Mouse (Mus musculus): ENCODE data around the gene Mrpl27. TPM values are rescaled to one million over a fixed set of nuclear protein-coding genes. Genes with fewer than 3 reads are reported as not detected.
A peak's percentile ranks its signal among the peaks of the same experiment; 100 is the strongest.
"Not testable (repeated sequence)": the region's sequence is repeated elsewhere in the genome, so short reads cannot be mapped to it uniquely, and the experiment has no call there.

The Mrpl27 gene
- total RNA-seq, 2 experiments from 2014 or later: 72.1 to 74.6 TPM

DNA sequence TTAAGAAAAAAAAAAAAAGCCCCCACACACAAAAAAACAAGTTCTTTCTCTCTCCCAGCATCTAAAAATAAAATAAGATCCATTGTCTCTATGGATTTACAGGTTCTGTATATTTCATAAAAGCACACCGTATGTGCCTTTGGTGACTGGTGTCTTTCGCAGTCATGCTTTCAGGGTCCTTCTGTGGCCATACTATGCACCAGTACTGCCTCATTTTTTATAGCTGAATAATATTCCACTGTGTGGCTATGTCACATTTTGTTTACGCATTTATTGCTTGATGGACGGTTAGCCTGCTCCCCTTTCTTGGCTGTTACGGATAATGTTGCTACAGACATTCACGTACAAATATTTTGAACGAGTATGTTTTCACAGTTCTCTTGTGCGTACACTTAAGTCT, 594 bp upstream of the Mrpl27 start:
- no peak for DNase-seq (ENCODE audit: low spot score in 2 of 2)
- intact Hi-C loops (cut with DNase I): no loop called here

DNA sequence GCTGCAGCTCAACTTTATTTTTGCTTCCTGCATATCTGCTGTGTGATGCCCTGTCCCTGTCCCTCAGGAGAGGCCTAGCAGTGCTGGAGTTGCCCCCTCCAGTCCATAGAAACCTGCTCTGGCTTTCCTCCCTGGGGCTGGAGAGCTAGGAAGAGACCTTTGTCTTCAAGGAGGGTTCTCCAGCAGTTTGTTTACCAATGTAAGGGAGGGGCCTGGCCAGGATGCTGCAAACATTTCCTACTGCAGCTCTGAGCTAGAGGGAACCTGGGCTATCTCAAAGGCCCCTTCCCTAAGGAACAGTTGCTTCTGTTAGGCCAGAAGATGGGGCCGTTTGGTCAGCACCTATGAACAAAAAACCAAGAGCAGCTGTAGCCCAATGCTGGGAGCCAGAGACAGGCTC, 7.8 kb downstream of the Mrpl27 start:
- no peak for DNase-seq (ENCODE audit: low spot score in 2 of 2)
- intact Hi-C loops (cut with DNase I): no loop called here

DNA sequence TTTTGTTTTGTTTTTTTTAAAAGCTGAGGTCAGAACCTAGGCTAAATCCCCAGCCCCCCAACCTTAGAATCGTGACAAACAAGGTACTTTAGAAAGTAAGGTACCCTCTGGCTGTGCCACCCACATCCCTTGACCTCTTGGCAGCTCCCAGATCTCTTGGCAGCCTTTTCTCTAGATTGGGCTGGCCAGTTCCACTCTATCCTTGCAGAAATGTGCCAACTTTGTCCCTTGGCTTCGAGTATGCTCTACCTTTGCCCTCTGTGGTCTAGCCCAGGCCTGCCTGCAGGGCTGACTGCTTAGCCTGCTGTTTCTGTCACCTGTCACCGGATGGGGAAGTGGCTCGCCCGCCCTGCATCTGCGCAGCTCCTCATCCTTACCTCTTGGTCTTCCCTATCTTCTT, 11.7 kb downstream of the Mrpl27 start:
- DNase-seq (ENCODE audit: low spot score in 2 of 2): no peak
- intact Hi-C loops (cut with DNase I): no loop called here

DNA sequence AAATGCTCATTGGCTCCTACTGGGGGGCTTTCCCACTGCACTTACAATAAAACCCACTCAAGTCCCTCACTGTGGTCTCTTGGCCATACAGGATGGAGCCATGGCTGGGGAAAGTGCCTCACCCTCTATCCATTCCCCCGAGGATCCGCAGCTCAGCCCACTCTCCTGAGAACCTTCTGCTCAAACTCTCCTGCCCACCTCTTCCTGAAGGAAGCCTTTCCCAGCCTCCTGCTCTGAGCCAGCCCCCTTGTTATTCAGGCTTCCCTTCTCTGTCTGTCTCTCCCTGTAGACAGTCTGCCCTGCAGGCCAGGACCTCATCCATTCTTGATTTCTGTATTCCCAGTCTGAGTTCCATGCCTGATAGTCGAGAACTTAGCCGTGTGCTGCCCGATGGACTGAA, 21.4 kb downstream of the Mrpl27 start:
- peak in 1 of 2 experiments; percentile 65 for DNase-seq (ENCODE audit: low spot score in 2 of 2)
- intact Hi-C loops (cut with DNase I): no loop called here

DNA sequence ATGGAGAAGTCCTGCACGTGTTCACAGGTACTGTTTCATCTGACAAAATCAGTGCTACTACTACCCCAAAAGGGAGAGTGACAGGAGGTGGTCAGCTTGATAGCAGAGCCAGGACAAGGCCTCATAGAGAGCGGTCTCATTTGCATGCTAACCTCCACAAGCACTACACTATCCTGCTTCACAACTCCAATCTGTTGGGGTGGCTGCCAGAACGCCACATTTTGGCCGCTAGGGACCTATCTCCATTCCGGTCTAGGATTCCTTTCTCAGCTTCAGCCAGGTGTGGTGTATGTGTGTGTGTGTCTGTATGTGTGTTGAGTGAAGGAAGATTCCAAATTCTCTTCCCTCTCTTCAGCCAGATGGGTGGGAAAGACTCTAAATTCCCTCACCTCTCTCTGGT, 21.9 kb downstream of the Mrpl27 start:
- no peak for DNase-seq (ENCODE audit: low spot score in 2 of 2)
- intact Hi-C loops (cut with DNase I): no loop called here

DNA sequence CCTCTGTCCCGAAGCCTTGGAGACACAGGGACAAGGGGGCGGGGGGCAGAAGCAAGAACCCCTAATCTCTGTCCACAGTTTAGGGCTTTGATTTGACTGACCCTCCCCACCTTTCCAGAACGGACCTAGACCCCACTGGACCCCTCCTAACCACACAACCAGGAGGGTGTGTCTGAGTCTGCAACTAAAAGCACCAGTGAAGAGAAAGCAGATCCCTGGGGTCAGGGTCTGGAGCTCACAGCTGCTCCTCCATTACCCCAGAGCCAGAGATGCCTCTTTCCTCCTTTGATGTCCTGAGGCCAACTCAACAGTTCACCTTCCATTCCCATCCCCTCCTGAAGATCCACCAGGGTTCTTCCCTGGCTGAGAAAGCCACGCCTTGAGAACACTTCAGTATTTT, 22.7 kb downstream of the Mrpl27 start:
- DNase-seq (ENCODE audit: low spot score in 2 of 2): no peak
- intact Hi-C loops (cut with DNase I): no loop called here

DNA sequence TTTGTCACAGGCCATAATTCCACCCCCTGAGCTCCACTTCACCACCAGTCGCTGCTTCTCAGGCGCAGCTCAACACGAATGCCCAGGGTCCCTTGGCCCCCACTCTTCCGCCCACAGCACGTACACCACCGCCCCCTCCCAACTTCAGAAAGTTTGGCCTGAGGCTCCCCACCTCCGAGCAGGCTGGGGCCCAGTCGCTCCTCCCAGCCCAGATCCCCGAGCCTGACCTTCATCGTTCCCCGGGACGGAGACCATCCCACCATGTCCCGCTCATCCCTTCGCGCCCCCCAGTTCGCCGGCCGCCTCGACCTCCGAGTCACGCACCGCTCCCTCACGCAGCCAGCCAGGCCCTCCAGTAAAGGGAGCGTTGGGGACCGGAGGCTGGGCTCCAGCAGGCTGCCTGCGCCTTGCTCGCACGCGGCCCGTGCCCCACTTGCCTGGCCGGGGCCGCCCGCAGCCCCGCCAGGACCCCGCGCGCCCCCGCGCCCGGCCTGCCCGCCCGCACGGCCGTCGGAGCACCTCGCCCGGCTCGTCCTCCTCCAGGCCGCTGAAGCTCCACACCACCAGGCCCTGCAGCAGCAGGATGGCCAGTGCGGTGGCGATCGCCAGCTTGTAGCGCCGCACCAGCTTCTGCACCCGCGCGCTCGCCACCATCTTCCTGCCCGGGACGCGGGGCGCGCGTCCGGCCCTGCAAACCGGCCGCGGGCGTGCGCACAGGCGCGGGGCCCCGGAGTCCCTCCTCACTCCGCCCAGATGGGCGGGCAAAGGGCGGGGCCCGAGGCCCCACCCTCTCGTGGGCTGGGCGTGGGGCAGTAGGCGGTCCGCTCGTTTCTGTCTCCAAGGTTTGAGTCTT, 23.4 kb downstream of the Mrpl27 start, which contains the start of gene Xylt2:
TSS of gene Xylt2 (minus strand) at position 762 of the 853 bp plus-strand sequence.
- intact Hi-C loops (cut with DNase I): no loop called here
- DNase-seq (ENCODE audit: low spot score in 2 of 2): peak; percentile 89 to 91

DNA sequence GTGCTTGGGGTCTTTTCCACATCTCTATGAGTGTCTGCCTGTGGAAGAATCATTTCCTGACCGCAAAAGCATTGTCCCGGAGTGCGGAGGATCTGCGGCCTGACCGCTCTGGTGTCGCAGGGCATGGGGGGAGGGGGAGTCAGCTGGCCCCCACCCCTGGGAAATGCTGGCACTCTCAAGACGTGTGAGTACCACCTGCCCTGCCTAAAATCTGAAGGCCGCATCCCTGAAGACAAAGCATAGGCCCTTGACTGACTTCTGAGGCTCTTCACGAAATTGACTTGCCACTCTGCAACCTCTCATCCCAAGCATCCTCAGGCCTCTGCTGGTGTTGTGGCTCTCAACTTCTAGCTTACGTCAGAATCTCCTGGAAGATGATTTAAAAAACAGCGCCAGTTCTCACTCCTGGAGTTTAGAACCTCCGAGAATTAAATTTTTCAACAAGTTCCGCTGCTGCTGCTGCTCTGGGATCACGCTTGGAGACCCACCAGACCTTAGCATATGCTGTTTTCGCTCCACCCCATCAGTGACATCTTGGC, 24.1 kb downstream of the Mrpl27 start:
- peak in 1 of 2 experiments; percentile 51 for DNase-seq (ENCODE audit: low spot score in 2 of 2)
- intact Hi-C loops (cut with DNase I): no loop called here

DNA sequence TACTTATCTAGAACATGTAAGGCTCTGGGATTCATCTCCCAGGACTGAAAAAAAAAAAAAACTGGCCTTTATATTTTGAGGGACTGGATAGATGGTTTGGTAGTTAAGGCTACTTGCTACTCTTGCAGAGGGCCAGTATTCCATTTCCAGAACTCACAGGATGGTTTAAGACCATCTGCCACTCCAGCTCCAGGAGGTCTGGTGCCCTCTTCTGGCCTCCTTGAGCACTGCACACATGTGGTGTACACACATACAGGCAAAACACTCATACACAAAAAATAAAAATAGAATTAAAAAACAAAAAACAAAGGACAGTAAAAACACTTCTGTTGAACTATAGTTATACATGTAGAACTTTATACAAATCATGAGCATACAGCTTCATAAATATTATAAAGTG, 27.1 kb downstream of the Mrpl27 start:
- intact Hi-C loops (cut with DNase I): no loop called here

DNA sequence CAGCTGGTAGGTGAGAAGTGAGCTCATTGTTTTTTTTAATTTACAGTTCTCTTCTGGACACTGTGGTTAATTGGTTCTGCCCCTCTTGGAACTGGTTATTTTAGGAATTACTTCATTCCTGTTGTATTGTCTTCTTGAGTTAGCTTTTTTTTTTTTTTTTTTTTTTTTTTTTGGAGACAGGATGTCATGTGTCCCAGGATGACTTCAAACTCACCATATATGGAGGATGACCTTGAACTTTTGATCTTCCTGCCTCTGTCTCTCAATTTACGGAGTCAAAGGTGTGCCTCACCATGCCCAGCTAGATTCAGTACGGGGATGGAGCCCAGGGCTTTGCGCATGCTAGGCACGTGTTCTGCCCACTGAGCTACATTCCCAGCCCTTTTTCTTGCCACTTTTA, 28.1 kb downstream of the Mrpl27 start:
- no peak for DNase-seq (ENCODE audit: low spot score in 2 of 2)
- intact Hi-C loops (cut with DNase I): no loop called here

More for the DNA sequence above, 27.1 kb downstream of the Mrpl27 start:
- DNase-seq (ENCODE audit: low spot score in 2 of 2): no peak

DNA sequence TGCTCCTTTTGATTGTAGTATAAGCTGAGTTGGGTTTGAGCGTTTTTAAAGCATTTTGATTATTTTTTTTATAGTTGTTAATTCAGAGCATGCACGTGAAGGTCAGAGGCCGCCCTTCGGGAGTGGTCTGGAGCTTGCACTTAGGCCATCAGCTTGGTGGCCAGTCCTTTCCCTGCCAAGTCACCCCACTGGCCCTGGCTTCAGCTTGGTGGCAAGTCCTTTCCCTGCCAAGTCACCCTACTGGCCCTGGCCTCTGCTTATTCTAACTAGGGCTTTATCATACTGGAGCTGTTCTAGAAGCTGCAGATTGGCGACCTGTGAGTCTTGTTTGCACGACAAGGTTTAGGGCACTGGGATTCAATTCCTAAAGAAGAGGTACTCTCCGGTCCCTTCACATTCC, 28.9 kb downstream of the Mrpl27 start:
- DNase-seq (ENCODE audit: low spot score in 2 of 2): no peak
- intact Hi-C loops (cut with DNase I): no loop called here

DNA sequence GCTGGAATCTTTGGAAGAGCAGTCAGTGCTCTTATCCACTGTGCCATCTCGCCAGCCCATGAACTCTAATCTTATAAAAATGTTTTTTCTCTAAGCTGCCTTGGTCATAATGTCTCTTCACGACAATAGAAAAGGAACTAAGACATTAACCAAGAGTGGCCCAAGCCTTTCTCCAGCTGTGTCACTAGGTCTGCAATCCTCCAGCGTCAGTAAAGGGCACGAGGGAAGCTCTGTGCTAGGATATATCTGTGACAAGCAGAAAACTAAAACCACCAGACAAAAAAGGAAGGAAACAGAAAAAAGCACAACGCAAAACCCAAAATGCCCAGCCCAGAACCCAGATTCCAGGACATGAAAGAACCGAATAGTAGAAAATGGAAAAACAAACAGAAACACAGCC, 33.6 kb downstream of the Mrpl27 start:
- DNase-seq (ENCODE audit: low spot score in 2 of 2): no peak
- intact Hi-C loops (cut with DNase I): no loop called here

DNA sequence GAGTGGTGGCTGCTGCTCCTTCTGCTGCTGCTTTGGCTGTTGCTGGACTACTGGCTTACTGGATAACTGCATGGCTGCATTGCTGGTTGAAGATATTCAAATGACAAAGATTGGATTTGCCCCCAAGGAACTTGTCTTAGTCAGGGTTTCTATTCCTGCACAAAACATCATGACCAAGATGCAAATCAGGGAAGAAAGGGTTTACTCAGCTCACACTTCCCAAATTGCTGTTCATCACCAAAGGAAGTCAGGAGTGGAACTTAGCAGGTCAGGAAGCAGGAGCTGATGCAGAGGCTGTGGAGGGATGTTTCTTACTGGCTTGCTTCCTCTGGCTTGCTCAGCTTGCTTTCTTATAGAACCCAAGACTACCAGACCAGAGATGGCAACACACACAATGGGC, 38.9 kb downstream of the Mrpl27 start:
- intact Hi-C loops (cut with DNase I); DNase-seq (ENCODE audit: low spot score in 2 of 2): not testable (repeated sequence)

DNA sequence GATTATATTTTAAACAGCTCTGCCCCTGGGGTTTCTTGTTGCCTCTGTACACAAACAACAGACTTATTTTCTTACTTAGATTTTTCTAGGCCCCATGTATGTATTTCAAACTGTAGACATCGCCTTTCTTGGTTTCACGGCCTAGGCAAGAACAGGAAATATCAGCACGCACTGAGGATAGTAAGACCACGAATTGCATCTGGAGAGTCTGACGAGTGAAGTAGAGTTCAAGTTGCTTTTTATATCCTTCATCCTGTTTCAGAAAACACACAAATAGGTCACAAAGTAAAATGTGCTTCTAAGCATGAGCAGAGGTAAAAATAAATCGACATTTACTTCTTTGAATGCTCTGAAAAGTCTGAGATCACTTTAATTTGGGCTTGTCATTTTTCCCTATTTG, 41.9 kb downstream of the Mrpl27 start:
- DNase-seq (ENCODE audit: low spot score in 2 of 2): no peak
- intact Hi-C loops (cut with DNase I): no loop called here

DNA sequence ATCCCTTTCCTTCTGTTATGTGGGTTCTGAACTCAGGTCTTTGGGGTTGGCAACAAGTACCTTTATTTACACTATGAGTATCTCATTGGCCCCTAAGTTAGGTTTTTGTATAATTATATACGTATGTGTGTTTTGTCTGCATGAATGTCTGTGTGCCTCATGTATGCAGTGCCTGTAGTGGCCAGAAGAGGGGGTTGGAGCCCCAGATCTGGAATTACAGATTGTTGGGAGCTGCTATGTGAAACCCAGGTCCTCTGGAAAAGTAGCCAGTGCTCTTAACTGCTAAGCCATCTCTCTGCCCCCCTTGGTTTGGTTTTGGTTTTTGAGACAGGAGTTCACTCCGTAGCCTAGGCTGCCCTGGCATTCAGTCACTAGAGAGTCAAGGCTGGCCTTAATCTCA, 43.6 kb downstream of the Mrpl27 start:
- no peak for DNase-seq (ENCODE audit: low spot score in 2 of 2)
- intact Hi-C loops (cut with DNase I): no loop called here

DNA sequence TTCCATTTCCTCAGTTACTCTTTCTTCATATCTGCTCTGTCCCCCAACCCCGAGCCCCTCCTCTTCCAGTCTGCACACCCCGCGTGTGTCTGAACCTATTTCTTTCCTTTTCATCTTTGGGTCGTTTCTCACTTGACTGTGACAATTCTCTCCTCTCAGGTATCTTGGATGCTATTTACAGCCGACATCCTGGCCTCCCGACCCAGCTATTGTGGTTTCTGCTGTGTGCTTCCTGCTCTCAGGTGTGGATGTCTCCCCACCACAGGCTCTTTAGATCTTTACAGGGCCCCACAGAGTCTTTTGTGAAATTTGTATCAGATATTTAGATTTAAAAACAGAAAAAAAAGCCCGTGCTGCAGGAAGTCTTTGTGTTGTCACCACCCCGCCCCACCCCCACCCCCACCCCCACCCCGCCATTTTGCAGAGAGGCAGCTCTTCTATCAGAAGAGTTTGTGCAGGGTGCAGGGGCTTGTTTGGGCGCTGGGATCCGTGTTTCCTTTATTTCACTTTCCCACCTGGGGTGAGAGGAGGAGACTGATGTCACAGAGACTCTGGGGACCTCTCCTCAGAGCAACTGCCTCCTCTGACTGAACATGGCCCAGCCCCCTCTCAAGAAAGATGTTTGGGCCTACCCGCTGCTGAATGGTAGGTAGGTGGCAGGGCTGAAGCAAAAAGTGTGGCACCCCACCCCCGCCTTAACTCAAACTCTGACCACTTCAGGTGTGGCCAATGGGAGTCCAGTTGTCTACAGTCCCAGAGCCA, 44.3 kb downstream of the Mrpl27 start:
- no peak for DNase-seq (ENCODE audit: low spot score in 2 of 2)
- intact Hi-C loops (cut with DNase I): no loop called here

DNA sequence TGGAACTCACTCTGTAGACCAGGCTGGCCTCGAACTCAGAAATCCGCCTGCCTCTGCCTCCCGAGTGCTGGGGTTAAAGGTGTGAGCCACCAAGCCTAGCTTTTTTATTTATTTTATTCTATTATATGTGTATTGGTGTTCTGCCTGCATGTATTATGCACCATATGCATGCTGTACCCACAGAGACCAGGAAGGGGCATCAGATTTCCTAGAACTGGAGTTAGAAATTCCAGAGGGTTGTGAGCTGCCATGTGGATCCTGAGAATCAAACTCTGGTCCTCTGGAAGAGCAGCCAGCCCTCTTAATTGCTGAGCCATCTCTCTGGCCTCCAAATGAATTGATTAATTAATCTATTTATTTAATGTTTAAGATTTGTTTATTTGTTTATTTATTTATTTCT, 45.8 kb downstream of the Mrpl27 start:
- intact Hi-C loops (cut with DNase I): no loop called here
- DNase-seq (ENCODE audit: low spot score in 2 of 2): no peak

DNA sequence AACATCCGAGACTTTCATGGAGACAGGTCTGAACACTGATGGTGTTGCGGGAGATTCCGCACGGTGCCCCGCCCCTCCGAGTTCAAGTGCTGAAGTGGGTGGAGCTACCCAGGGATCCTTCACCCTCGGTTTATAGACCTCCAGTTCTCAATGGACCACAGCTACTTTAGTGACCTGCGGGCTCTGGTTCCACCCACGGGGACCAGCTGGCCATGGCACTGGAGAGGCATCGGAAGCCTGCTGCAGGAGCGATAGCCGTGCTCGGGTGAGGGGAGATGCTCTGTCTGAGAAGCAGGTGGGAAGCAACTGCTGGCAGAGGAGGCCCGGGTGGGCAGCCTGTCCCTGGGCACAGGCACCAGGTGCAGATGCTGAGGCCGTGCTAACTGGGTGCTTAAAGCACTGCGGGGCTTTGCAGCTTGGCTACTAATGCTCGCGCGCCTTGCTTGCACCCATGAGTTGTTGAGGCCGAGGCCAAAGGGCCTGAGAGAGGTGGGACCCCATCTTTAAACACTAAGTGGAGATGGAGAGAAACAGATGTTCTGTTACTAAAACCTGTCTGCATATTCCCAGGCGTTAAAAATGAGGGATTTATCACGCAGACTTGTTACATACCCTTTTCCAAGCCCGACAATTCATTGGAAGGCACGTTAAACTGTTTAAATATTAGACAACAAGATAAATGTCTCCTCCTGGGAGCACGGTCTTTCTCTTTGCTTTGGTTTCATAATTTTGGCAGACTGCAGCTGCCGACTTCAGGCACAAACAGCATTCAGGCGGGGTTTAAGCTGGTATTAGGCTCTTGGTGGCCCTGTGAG, 48.0 kb downstream of the Mrpl27 start:
- intact Hi-C loops (cut with DNase I): no loop called here
- no peak for DNase-seq (ENCODE audit: low spot score in 2 of 2)

DNA sequence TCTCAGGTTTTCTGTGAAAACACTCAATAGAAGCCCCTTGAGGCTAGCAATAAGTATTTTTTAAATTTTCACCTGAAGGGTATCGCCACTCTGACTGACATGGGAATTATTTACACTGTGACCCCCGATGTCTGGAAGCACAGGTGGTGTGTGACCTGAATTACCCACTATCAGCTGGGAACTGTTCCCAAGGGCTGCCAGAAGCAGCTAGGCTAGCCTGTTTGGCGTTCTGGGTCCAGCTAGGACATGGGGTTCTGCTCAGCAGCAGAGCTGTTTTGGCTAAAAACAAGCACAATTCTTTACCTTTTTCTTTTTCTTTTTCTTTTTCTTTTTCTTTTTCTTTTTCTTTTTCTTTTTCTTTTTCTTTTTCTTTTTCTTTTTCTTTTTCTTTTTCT, 48.6 kb downstream of the Mrpl27 start:
- intact Hi-C loops (cut with DNase I): no loop called here
- DNase-seq (ENCODE audit: low spot score in 2 of 2): no peak

DNA sequence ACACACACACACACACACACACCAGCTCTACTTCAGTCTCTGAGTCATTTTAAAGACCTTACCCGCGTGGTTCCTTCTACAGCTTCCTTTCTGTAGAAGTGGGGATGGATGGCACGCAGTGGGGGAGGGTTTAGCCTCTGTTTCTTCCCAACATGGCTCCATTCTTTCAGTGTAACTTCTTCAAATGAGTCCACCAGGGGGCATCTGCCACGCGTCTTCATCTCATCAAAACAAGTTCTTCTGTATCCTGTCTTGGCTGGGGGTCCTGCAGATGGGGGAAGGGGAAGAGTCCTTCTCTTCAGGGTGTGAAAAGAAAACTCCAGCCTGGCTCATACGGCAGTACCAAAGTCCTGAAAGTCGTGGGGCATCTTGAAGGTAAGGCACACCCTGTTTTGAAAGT, 50.5 kb downstream of the Mrpl27 start:
- intact Hi-C loops (cut with DNase I): no loop called here
- no peak for DNase-seq (ENCODE audit: low spot score in 2 of 2)

Measured in left cerebral cortex, postnatal 25 days (tissue).